Mouse (Mus musculus) frontal cortex, postnatal 14 days (tissue): ENCODE measurements around the gene Map2.
A peak's percentile ranks its signal among the peaks of the same experiment; 100 is the strongest.

Source experiments
- DNase-seq, 2 experiments: peaks; one replicate each; pipeline ENCODE4 v3.0.0; 2022; ENCODE audit warnings: low spot score in 2 of 2

Gene Map2

DNA sequence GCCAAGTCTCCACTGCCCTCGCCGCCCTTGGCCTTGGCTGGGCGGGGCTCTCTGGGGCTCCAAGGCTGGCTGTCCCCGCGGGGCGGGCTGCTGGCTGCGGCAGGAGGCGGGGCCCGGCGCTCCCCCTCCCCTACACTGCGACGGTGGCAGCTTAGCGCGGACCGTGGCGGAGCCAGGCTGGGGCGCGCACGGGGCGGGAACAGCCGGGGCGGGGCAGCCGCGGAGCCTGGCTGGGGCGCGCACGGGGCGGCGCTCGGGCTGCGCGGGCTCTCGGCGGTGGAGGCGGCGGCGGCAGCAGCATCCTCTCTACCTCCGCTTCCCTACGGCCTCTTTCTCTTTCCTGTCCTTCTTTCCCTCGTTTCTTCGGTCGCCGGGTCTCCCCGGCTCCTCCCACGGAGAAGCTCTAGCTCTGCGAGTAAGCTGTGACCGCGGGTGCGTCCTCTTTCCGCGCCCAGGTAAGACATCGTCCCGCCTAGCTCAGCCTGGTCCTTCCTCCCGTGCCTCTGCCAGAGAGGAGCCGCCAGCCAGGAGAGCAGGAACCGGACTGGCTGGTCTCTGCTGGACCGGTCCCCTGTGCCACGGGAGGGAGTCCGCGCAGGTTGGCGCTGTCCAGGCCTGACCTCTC, at the start of gene Map2:
Map2 (plus strand) TSS at position 233 of the 625 bp plus-strand sequence.
- DNase-seq, result peak; percentile 67 to 77

DNA sequence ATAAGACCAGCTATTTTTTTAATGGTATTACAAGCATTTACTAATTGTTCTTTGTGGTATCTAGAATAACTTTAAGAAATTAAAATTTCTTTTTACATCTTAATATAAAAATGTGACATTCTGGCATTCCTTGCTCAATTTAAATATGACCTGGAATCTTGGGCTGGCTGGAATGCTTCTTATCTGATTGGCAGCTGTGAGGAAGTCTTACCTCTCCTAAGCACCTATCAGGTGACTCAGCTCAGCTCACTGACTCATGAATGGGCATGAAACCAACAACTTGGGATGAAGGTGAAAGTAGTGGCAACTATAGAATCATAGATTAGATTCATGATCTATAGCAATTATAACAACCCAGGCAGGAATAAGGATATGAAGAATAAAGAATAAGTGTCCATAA, 42.1 kb upstream of the Map2 start:
- no peak for DNase-seq

DNA sequence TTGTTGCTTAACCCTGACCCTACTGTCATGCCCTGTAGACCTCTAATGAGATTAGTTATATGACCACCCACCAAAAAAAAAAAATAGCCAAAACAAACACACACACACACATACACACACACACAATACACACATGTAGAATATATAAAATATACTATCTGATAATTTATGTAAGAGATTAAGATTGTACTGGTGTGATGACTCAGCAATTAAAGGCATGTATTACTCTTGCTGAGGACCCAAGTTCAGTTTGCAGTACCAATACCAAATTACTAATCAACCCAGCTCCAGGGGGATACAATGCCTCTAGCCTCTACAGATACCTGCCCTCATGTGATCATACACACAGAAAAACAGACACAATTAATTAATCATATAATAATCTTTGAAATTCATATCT, 39.7 kb upstream of the Map2 start:
- DNase-seq, result no peak

DNA sequence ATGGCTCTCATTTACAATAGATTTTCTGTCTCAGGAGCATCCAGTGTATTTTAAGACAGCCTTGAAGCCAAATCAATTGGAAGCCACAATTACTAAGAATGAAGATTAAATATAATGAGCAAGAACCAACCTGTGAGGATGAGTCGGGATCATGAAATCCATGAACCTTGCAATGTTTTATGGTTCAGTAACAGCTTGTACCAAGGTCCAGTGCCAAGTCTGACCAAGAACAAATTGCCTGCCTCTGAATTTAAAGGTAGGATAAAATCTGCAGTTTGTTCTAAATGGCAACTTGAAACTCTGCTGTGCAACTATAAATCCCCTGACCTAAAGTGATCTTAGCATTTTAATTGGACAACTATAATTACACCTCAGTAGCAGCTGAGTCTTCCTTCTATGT, 34.4 kb upstream of the Map2 start:
- DNase-seq, result no peak

DNA sequence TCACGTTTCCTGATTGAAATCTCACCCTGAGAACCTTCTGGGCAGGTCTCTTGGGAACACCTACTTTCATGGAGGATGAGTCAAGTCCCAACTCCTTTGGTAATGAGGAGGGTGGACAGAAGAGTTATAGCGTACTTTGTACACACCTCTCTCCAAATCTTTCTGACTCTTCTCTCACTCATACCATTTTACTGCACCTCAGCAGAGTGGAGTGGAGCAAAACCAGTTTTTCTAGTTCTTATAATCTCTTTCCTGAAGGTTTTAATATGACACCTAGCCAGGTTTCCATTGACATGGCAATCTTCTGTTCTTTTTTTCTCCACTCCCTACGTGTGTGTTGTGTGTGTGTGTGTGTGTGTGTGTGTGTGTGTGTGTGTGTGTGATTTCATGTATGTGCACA, 29.9 kb upstream of the Map2 start:
- no peak for DNase-seq

DNA sequence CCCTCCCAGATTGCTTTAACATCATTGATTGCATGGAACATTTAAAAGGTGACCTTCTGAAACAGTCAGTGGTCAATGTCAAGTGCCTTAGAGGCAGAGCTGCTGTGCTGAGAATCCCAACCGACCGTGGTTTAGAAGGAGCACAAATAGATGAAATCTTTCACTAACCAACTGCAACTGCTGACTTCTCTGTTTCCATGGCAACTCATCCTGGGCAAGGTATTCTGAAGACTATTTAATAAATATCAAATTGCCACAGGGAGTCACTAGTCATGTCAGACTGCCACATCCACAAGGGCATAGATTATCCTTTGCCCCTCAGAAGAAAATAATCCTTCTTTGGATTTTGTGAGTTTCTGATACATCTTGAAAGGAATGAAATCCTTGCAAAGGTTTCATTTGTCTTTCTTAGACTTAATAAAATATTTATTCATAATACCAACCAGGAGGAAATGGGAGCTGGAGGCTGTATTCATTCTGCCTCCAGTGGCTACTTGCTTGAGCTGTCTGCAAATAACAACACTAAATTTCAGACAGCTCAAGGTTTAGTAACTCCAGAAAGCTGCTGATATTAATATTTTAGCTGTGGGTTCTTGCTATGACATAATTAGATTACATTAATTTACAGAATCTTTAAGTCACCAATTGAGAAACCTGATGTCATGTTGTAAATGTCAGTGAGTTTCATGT, 26.1 kb upstream of the Map2 start:
- DNase-seq, result no peak

DNA sequence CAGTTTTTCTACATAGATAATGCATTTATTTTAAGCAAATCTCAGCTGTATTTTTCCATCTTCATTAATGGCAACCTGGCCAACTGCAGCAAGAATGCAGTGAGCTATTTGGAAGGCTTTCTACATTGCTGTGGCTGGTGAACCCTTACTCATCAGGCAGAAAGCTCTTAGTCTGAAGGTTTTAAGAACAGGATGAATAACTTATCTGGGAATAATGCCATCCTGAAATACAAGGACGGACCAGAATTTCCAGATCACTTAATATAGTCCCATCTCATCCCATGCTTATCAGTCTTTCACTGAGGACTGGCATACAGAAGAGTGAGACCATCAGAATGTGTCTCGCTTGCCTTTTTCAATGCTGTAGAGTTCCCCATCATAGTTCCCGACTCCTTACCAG, 24.3 kb upstream of the Map2 start:
- no peak for DNase-seq

DNA sequence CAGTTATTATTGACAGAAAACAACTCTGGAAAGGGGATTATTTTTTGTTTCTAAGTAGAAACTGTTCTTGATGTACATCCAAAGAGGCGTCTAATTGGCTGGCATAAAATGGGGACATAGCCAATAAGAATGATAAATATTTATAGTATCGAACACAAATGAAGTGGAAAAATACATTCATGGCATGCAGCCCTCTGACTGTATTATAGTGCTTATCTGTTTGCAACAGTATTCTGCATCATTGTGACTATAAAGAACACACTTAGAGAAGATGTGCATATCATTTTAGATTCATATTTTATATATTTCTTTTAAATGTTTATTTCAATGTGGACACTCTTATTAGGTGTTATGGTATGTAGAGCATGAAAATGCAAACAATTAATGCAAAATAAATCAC, 17.9 kb upstream of the Map2 start:
- no peak for DNase-seq

DNA sequence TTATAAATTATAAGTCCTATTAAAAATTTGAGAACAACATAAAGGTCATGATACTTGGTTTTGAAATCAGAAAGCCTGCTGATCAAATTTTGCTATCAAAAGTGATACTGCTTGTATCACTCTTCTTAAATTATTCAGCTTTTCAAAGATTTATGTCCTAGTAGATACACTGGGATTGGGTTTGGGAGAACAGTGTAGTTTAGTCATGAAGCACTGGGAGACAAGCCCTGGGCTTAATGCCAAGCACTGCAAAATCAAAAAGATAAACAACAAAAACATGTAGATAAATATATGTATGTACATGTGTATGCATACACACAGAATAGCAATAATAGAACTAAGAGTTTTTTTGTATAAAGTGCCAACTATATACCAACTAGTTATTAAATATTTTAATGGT, 17.5 kb upstream of the Map2 start:
- no peak for DNase-seq

DNA sequence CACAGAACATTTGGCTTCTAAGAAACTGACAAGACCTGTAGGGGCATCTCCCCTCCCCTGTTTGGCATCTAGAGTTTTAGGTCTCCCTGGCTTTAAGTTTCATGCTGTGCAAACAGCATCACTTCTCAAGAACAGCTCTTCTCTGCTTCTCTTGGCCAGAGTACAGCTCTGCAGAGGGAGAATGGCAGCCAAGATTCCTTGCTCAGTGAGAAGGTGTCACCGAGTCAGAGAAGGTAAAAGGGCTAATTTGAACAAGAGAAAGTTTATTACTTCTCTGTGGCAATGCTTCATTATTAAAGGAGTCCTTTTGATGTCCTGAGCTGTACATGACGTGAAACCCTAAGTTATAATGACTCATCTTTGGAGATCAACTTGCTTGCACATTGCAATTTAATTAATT, 10.4 kb upstream of the Map2 start:
- no peak for DNase-seq

DNA sequence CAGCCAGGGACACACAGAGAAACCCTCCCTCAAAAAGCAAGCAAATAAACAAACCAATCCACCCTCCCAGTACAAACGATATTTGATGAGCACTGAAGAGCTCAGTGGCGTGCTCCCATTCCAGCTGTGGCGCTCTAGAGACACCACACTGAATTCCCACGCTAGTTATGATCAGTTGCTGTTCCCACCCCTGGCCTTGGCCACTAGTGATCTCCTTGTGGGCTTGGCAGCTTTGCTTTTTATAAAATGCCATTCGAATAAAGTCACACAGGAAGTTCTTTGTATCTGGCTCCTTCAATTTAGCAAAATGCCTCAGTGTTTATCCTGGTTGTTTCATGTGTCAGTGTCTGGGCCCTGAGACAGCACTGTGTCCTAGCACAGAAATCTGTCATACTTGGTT, 6.4 kb upstream of the Map2 start:
- no peak for DNase-seq

DNA sequence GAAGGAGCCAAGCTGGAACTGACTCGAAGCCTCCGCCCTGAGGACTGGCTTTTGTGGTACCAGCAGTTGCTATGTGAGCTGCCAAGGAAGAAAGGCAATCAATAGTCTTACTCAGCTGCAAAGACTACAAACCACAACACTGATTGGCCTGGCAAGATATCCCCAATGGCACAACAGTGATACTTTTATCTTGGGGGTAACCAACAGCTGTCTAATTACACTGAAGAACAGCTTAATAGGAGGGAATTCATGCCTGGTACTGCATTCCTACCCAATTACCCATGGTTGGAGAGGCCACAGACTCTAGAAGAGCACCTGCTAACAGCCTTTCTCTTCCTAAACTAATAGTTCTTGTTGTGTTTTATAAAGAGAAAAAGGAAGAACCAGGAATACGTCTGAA, 2.9 kb upstream of the Map2 start:
- DNase-seq, result no peak

DNA sequence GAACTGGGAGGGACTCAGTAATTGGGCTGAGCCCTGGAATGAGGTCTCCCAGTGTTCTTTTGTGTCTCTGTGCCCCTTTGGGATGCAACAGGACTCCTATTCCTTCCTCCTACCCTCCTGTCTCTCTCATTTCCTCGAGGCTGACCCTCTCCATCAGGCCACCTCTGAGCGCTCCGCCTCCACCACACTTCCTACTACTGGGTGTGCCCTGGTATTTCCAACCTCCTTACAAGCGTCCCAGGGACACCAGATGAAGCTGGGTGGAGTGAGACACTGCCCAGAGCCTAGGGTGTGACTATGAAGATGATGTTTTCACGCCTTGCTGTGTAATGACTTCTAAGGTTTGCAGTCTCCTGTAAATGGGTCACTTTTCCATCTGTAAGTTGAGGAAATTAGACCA, 1.4 kb upstream of the Map2 start:
- DNase-seq, result no peak

DNA sequence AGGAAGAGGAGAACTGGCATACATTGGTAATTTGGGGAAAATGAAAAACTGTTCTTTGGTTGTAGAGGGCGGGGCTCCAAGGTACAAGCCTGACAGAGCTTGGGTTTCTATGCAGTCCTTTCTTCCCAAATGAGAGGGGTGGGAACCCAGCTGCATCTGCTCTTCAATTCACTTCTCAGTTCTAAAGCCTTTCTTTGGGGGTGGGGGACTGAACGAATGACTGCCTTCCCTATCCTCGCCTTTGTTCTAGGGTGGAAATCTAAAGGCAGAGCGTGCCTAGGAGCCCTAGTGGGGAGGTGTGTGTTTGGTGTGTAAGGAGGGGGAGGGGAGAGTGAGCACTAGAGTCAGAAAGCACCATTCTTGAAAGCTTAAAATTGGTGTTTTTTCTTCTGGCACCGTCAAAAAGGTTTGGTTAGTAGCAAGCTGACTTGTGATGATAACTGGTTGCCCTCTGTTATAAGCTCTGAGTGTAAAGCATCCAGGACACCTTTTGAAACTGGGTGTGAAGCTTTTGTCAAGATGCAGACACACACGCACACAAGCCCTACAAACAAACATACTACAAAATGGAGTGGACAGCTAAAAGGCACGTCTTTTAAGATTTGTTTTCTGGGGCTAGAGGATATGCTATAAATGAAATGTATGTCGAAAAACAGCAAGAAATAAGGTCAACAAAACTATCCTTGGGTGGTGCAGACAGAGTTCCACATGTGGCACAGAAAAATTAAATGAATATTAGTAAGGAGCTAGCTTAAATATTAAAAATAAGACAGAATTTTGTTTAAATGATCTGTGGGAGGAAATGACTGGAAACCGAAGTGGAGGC, 1.2 kb downstream of the Map2 start:
- peak in 1 of 2 experiments; percentile 25 for DNase-seq

DNA sequence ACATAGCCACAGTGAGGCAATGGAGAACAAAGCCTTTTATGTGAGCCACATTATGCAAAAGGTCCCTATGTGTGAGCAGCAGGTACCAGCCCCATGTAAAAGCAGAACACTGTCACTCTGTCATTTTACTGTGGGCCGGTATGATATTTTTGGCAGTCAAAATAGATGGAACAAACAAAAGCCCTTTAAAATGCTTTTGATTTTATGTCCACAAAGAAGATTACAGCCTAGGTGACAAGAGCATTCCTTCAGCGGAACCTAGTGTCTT, 1.7 kb downstream of the Map2 start:
- DNase-seq, result no peak

DNA sequence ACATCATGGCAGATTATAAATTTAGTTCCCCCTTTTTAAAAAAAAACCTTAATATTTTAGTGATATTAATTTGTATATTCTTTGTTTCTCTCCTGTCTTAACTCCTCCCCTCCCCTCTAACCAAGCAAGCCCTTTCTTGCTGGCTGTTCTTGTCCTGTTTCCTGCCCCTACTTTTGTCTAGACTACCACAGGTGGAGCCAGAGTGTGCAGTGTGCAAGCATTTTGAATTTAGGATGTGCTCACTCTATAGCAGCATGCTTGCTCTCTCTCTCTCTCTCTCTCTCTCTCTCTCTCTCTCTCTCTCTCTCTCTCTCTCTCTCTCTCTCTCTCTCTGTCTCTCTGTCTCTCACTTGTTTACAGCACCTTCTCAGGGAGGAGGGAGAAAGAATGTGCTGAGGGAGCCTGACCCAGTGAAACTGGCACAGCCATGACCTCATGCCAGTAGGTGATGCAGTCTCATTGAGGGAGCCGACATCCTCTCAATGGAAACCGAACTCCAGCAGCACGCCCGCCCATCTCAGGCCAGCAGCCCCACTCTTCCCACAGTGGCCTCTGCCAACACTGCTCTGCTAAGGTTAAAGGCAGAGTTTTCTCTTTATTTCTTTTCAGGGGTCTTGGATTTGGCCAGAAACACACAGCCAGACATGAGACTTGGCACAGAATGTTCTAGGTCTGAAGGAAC, 2.6 kb downstream of the Map2 start:
- no peak for DNase-seq

DNA sequence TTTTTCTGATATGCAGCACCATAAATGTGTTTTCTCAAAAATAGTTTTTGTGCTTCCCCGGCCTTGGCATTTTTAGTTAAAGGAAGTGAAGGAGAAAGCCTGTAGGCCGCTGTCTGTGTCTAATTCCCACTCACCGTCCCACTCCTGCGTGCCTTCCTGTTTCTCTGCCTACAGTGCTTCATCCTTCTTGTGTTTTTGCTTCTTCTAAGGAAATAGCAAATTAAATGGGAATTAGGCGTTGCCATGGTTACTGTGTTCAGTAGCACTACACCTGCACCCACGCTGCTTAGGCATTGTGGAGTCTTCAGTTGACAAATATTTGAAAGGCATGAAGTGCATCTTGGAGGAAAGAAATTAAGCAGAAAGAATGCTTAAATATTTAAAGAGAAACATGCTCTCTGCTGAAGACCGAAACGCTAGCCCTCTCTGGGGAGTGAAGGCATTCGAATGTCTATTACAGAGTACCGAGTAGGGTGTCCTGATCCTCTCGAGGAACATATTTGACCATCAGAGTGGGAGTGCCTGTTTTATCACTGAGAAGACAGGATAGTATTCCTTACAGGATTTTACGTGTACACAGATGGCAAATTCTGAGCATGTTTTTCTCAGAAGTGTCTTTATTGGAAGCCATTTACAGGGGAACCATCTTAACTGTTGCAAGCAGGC, 12.1 kb downstream of the Map2 start:
- peak in 1 of 2 experiments; percentile 22 for DNase-seq

DNA sequence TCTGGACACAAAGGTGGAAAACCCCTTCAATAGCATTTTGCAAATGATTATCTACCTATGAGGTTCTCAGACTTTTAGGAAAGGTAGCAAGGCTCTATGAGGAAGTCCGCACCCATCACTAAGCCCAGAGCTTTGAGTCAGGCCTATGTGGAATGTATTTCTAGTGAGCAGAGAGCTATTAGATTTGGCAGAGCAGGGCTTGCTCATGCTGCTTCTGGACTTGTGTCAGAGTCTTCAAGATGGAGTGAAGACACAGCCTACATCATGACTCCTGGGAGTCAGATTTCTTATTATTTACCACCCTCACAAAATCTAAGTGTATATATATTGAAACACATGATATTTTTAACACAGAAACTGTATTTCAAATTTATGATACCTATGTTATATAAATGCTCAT, 17.3 kb downstream of the Map2 start:
- no peak for DNase-seq

DNA sequence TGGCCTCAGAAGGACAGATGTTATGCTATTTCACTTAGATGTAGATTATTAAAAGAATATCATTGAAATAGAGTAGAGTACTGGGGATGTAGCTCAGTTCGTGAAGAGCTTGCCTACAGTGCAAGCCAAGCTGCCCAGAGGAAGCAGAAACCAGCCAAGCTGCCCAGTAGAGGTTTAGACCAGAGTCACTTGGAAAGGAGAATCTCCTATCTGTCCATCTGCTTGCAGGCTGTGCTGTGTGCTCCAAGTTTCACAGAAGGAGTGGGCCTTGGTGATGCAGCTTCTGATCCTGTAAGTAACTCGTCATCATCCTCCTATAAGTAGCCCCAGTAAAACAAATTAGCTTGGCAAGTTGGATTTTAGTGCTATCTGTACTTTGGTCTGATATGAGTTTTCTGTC, 17.8 kb downstream of the Map2 start:
- DNase-seq, result no peak

DNA sequence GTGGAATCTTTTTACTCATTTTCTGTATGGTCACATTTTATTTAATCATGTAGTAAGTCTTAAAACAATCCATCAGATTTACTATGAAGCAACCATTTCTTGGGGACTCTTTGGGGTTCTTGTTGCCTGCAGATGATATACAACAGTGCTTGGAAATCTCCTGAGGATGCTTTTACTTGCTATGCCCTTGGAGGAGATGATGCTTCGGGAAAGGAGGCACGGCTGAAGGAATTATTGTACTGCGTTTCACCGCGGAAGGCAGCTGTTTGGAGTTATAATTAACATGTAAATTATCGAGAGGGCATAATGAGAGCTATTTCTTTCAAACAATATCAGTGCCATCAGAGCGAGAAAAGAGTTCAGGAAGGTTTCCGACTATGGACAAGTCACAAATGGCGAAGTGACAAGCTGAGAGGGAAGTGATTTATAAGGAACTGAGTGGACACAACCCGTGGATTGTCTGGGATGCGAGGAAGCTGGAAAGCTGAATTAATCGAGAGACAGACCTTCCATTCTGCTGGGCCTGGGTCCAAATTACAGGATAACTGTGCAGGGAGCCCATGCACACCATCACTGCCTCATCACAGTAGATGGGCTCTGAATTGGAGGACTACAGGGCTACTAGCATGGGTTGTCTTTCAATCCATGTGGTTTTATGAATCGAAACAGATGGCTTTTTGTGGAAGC, 20.1 kb downstream of the Map2 start:
- no peak for DNase-seq

DNA sequence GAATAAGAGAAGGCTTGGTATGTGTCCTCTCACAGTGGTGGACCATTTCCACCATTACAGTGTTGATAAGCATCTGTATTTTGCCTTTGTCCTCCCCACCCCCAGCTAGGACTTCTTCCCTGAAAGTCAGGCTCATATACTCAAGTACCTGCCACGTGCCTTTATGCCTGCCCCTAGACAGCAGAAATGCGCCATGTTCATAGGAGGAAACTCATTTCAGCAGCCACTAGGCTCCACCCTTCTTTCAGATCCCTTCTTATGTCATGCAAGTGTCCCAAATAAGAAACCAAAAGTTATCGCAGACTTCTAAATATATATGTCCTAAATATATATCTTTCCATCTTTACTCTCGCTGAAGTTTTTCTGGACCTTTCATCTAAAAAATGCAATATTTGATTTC, 21.2 kb downstream of the Map2 start:
- DNase-seq, result no peak

DNA sequence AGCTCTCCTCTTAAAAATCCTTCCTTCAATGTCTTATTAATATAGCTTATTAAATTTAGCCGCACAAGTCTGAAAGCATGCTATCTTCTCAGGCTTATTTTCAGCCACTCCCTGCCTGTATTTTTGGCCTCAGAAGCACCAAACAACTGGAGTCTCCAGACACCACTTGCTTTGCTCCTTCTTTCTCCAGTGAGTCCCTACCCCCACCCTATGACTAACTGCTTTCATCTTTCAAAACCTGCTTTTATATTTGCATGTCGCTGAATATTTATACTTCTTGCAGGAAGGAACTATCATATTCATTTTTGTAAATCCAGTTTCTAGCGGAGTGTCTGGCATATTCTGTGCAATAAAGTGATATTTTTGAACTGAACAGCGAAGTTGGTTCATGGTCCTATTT, 21.6 kb downstream of the Map2 start:
- DNase-seq, result no peak
